Mouse (Mus musculus) heart, postnatal 14 days (tissue): ENCODE measurements around the gene Gria1. TPM values are rescaled to one million over a fixed set of nuclear protein-coding genes. Genes with fewer than 3 reads are reported as not detected.

Experiments used
- DNase-seq, 2 experiments: peaks; one replicate each; pipeline ENCODE4 v3.0.0; 2021 to 2022
- intact Hi-C: fragments of 180-260 bp; cut with DNase I; formaldehyde crosslinking; loops from one replicate; pipeline ENCODE4 v1.15.1; 2025
- total RNA-seq, 2 experiments: library from RNA; stranded (reverse); gene quantifications; 2 replicates each; pipeline ENCODE4 v1.2.3; 2021

Gene Gria1
- total RNA-seq, 2 experiments from 2014 or later = 0.10 to 0.22 TPM

DNA sequence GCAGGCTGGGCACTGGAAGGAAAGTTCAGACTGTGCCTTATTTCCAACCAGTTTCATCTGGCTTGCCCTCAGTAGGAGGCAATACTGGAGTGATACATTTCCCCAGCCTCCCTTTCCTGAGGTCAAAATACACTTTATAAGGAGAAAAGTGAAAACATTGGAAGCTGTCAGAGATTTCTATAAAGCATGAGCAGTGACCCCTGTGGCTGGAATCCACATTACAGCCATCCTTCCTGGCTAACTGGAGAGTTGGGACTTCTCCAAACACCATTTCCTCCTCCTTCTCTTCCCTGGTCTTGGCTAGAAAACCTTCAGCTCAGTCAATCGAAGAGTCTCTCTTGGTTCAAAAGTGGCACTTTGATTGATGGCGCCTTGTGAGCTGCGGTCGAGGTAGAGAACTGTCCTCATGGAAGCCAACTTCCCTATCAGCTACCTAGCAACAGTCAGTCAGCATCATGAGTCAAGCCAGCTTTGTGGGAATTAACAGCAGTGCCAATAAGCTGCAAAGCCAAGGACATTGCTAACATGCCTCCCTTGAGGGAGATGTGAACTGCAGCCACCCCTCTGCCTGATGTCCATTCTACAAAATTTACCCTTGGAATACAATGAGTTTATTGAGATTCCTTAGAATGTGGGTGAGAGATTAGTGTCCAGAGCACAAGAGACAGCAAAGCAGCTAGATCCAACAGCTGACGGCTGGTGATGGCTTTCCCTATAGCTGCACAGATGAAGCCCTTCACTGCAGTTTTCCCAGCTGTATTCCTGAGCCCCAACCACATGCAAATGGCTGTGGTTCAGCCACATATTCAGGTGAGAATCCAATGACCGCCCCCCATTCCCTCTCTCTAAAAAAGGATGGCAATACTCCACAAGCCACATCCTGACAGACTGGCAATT lies 40.7 kb downstream of the Gria1 start:
- intact Hi-C loops = no loop called here
- DNase-seq = peak; percentile 22 to 58

DNA sequence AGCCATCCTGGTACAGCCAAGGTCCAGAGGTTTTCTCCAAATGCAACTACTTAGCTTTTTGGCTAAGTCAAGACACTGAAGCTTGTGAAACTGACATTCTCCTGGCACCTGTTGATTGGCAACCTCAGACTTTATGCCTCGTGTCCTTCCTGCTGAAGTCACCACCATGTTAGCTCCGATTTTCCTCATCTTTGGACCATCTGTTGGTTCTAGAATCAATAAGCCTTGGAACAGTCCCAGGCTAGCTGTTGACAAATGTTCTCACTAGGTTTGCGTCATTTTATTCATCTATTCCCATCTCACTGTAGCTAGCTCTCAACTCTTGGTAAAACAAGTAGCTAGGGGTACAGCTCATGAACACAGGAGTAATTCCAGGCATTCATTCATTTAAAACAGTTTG lies 51.3 kb downstream of the Gria1 start:
- no peak for DNase-seq
- intact Hi-C loops = no loop called here

DNA sequence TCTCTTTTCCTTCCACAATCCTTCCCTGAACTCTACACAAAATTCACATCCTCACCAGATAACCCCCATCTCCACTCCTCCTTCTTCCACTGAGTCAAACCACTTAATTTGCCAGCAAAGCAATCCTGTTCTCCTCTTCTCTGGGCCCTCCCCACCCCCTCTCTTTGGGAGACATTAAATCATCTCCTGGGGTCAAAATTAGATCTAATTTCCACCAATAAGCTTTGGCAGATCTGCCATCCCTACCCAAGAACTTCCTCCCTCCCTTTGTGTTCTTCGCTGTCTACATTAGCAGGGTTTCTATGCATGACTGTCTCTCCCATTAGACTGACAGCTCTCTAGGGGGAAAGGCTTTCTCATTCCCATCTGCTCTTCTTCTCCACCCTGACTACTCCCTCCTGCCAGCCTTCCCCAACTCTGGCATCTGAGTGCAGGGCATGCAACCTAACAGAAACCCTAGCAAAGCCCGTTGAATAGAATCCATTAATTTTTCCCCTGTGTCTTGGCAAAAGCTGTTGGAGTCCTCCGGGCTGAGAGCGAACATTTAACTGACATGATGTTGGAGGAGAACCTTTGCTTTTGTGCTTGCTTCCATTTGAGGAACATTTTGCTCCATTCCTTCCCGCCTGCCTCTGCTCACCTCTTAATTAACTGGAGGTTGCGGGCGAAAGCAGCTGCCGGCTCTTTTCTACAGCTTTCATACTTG lies 59.2 kb downstream of the Gria1 start:
- no peak for DNase-seq
- intact Hi-C loops = no loop called here

DNA sequence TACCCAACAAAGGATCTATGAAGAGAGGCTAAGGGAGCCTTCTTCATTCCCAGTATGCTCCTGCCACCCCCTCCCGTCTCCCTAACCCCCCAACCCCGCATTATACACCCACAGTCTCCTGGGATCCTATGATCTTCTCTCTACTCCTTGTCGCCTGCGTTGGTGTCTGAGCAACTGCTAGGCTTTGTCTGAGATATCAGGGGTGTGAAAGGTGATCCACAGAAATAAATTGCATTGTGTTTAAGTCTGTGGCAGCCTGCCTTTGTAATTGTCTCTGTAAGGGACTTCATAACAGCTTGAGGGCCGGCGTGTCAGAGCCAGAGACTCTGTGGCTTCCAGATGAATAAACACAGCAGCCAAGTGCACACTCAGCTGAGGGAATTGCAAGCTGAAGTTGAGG lies 61.0 kb downstream of the Gria1 start:
- intact Hi-C loops = no loop called here
- DNase-seq = no peak

DNA sequence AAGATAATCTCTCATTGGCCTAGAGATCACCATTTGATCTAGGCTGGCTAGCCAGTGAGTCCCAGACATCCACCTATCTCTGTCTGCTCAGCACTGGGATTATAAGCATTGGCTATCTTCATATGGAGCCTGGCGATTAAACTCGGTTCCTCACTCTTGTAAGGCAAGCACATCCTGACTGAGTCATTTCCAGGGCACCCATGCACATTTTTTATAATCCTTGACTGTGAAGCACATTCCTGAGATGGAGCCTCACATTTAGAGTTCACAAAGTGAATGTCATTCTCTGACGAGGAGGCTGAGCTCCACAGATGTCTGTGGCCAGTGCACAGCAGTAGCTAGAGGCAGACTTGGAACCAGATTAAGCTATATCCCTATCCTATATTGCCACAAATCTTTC lies 68.2 kb downstream of the Gria1 start:
- intact Hi-C loops = no loop called here
- DNase-seq = no peak

DNA sequence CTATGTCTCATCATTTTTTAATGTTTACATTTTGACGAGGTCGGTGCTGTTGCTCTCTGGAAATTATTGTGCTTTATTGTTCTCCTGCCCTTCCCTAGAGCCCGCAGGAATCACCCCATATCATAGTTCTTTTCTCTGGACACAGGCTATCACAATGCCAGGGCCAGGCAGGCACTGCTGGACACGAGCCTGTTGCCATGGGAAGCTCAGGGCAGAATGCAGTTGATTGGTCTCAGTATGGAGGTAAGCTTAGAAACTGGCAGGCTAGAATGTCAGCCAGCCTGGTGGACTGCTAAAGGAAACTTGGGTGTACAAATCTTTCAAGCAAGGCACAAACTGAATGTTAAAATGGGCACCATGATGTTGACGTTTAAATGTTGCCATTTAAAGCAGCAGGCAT lies 78.3 kb downstream of the Gria1 start:
- intact Hi-C loops = no loop called here
- DNase-seq = peak; percentile 17 to 54

DNA sequence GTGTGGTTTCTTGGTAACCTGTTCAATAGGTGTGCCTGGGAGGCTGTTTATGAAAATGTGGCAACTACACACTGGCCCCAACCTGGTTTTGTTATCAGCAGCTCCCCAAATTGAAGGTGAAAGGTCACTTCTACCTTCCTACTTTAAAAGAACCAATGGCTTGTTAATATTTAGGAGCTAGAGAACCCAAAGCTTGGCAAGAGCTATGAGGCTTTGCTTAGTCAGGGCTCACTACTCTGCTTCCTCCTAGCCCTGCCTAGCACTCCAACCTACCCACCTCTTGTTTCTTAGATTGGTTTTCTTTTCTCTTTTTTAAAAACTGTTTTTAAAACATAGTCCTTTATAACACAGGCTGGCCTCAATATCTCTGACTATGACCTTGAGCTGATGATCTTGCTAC lies 79.5 kb downstream of the Gria1 start:
- intact Hi-C loops = no loop called here
- no peak for DNase-seq

DNA sequence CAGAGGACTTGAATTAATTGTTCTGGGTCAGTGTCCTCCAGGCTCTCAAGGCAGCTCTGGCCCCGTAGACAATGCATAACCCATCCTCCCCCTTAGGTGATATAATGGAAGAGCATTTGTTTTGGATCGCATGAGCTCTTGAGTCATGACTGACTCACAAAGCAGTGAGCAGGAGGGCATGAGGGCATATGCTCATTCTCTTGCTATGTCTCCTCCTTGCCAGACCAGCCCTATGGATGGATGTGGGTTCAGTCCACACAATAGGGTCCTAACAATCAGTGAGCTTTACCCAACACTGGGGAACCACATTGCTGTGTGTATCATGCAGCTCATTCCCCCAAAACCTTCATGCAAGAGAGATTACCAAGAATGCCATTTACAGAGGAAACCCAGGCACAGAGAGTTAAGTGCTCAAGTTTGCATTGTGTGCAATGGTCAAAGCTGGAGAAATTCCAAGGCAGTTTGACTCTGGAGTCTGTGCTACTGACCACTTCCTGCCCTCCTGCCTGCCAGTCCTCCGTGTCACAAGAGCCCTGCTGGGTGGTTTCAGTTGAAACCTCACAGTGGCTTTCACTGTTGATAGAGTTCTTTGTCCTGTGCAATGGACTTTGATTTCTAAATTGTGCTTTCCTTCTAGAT lies 80.2 kb downstream of the Gria1 start:
- intact Hi-C loops = no loop called here

DNA sequence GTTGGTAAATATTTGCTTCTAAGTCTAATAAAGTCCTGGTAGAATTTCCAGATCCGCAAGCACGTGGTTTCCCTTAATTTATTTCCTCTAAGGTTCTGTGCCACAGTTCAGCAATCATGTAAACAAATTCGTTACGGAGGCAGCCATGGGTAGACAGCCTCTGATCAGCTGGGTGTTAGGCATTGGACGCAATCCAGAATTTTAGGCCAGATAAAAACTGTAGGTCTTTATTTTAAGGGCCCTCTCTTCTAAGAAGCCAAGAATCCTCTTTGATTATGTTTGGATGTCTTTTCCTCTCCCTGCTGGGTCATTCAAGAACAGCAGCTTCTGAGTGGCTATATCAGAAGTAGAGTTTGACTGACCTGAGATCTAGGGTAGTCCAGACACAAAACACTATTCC lies 89.3 kb downstream of the Gria1 start:
- DNase-seq = no peak
- intact Hi-C loops = no loop called here

More for the DNA sequence above, 80.2 kb downstream of the Gria1 start:
- DNase-seq = no peak

DNA sequence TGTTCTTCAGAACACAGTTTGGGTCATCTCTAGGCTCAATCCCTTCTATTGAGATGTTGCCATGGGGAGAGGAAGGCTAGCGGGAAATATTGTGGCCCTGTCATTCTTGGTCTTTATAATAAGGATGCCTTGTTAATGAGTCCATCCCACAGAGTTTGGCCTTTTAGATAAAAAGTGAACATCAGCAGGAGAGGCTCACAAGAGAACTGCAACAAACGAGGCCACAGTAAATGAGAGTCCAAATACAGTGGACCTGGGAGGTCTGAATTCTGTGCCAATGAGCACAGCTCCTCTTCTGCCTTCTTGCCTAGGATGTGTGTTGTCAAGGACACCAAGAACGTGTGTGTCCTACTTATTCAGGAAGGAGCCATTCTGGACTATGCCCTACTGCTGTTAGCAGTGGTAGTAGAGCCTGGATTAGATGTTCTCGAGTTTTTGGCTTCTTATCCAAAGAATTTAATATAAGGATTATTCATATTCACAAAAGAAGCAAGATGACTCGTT lies 92.6 kb downstream of the Gria1 start:
- intact Hi-C loops = no loop called here
- DNase-seq = no peak

DNA sequence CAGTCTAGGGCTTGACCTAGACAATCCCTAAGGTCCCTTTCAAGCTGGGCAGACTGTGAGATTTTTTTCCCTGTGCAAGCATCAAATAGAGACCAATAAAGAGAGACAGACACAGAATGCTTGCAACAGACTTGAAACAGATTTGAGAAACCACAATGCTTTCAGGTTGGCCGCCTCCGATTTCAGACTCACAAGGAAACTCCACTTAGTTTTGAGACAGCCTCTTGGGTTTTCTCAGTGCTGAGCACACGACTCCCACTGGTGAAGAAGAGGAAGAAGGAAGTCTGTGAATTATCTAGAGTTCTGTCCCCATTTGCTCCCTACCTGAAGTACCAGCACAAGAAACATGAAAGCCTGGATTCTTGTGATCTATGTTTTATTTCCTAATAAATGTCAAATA lies 94.5 kb downstream of the Gria1 start:
- no peak for DNase-seq
- intact Hi-C loops = no loop called here

DNA sequence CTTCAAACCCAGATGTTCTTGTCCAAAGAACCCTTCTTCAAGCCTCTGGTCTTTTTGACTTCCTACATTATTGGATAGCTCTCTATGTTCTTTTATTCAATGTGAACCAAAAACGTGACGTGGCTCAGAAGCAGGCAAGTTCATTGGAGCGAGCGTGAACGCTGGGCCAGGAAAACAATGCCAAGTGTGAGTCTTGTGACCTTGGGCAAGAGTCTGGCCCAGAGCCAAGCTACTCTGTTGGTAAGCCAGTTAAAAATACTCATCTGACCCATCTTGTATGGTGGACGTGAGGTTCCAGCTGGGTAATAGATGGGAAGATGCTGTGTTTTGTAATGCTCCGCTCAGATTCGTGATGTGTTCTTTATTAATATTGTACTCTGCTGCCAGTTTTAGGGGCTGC lies 101.2 kb downstream of the Gria1 start:
- peak; percentile 29 to 40 for DNase-seq
- intact Hi-C loops = no loop called here

DNA sequence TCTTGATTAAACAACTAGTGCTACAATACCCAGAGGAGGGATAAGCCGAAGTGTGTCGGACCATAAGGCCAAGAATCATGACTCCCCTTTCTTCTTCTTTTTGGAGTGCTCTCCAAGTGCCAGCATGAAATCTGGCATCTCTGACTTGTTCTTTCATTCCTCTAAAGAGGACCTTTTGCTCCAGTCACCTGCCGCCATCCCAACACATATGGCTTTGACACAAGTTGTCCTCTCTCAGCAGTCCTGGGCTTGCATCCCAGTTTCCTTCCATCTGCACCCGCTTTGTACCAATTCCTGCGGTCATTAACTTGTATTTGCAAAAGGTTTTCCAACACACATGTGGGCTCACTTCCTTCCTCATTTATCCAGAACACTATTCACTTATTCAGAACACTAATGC lies 103.2 kb downstream of the Gria1 start:
- intact Hi-C loops = no loop called here
- no peak for DNase-seq

DNA sequence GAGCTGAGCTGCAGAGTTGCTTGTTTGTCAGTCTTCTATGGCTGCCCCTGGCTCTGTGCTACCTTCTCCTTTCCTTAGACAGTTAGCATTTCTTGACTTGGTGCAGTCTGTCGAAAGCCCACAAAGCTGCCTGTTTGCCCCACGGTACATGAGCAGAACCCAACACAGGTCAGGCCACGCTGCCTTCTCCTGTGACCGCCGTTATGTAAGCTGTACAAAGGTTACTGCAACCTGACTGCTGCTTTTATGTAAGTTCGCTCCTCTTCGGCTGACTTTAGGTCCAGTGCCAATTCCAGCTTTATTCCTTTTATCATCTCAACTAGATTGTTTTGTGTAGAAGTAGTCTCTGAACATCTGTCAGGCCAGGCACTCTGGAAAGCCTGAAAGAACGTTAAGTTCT lies 115.9 kb downstream of the Gria1 start:
- intact Hi-C loops = no loop called here
- no peak for DNase-seq

DNA sequence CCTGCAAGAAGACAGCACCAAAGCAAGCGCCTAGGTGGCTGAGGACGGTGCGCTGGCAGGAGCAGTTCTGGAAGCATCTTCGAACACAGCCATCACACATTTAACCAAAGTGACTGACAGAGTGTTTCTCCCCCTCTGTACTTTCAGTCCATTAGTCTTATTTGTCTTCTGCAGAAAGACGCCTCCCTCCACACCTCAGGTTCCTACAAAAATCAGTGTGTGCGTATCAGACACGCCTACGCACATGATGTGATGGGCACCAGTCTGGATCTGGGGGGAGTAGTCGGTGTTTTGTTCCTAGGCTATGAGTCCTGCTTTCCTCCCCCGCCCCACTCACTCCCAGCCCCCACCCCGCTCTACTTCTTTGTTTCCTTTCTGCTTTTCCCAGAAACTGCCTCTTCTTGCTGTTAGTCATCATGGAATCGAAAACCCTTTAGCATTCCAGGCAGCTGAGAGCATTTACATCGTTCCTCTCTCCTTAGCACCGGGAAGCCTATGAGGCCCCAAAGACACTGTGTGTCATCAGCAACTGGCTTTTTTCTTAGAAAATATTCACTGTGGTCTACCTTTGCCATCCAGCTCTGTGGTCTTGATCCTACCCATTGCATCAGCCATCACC lies 129.1 kb downstream of the Gria1 start:
- intact Hi-C loops = no loop called here

DNA sequence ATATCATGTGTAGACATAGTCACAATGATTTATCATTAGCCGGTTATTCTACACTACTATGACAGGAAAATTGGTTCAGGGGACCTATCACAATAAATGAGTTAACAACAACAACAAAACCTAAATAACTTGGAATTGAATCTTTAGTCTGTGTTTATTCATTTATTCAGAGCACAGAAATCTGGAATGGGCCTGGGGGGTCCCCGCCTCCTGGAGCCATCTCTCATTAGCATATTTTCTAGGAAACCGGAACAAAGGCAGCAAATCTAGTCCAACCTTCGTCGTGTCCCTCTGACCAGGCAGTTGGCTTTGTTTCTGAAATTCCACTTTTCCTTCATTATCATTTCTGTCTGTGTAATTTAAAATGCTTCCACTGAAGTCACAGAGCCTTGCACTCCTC lies 132.5 kb downstream of the Gria1 start:
- intact Hi-C loops = no loop called here
- no peak for DNase-seq

More for the DNA sequence above, 129.1 kb downstream of the Gria1 start:
- DNase-seq = no peak

DNA sequence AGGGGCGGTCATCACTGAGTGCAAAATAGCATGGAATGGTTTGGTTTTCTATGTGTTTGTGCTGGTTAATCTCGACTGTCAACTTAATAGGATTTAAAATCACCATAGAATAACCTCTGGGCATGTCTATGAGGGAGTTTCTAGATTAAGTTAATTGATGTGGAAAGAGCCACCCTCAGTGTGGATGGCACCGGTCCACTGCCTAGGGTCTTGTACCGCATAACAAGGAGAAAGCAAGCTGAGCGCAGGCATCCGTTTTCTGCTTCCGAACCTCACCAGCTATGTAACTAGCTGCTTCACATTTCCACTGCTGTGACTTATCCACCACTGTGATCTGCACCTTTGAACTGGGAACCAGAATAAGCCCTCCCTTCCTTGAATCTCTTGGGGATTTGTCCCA lies 134.0 kb downstream of the Gria1 start:
- DNase-seq = no peak

DNA sequence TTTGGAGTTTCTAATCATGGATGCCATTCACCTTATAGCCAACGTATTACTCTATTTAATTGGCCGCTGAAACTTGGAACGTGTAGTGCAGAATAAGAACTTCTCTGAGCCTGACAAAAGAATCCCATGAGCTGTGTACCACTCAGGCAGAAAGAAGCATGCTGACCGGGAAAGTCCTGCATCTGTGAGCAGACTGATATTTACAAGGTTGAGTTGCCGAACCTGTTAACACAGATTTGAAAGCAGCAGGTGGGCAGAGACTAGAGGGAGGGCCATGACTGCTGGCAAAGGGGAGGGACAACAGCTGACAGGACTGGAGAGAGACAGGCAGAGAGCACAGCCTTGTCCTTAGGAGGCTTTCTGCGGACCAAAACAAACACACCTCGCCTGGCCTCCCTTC lies 134.5 kb downstream of the Gria1 start:
- intact Hi-C loops = no loop called here
- no peak for DNase-seq

More for the DNA sequence above, 134.0 kb downstream of the Gria1 start:
- intact Hi-C loops = no loop called here

DNA sequence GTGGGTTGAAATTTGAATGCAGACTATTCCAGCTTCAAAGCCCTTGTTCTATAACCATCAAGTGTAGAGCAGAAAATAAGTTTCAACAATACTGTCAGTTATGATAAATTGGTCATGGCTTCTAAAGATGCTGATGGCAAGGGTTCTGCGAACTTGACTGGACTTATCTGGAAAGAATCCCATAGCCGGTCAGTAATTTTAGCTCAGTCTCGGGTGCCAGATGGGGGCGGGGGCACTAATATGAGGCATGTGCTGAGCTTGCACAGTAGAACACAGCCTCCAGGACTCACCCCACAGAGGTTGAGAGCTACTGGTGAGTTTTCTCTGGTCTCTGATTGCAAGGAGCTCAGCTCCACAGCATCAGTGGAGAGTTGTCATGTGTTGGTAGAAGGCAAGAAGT lies 140.5 kb downstream of the Gria1 start:
- intact Hi-C loops = no loop called here
- DNase-seq = peak in 1 of 2 experiments; percentile 5

DNA sequence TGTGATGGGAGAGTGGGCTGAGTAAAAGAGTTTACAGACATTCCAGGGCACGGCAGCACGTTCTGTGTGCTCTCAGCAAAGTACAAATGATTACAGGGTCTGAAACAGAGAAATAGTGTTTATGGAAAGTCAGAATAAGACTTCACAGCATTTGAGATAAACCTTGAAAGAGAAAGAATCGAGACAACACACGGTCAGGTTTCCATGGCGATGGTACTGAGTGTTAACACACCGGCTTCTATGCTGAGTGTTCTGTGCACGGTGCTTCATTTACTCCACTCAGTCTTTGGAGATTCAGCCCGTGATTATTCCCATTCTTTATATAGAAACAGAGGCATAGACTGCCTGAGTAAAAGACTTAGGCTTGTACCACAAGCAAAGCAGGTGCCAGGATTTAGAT lies 143.8 kb downstream of the Gria1 start:
- intact Hi-C loops = no loop called here
- DNase-seq = no peak

DNA sequence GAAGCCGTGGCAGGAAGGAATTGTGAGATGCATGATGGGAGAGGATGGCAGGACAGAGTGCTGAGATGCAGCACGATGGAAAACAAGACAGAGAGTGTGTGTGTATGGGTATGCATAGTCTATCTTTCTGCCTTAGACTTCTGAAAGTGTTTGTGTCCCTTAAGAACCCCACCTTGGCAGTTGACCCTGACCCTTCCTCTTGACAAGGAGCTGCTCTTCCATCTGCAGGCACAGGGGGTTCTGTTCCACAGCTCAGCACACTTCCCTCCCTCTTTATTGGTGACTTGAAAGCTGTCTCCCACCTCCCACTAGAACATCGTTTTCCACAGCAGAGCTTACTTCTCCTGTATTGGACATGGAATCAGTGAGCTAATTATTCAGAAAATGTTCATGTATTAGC lies 148.2 kb downstream of the Gria1 start:
- intact Hi-C loops = no loop called here
- DNase-seq = no peak
